Mouse (Mus musculus): ENCODE data around the gene Plscr1. TPM values are rescaled to one million over a fixed set of nuclear protein-coding genes. Genes with fewer than 3 reads are reported as not detected.
A peak's percentile ranks its signal among the peaks of the same experiment; 100 is the strongest.

Plscr1 gene
- polyA plus RNA-seq, 1 experiment from 2014 or later: 129 TPM

- no peak overlapping the region for H3K4me2 ChIP-seq (ENCODE audit: low read depth, low read length)
- no peak for ATAC-seq
- no peaks in the 10 kb centered on the region for H3K4me1 ChIP-seq (ENCODE audit: control insufficient read depth, insufficient read depth, low read length)
- no peaks in the 10 kb centered on the region for H3K9me3 ChIP-seq (ENCODE audit: control insufficient read depth, low read length)
- no peaks in the 10 kb centered on the region for H3K36me3 ChIP-seq (ENCODE audit: control insufficient read depth, insufficient read depth, low read length)
- H3K4me3 ChIP-seq (ENCODE audit: low read length): no peak overlapping the region
- H3K27me3 ChIP-seq (replicated peaks; ENCODE audit: control insufficient read depth, insufficient read depth, low read length): no peaks in the 10 kb centered on the region
- no peak overlapping the region for H3K27ac ChIP-seq (ENCODE audit: low read length)
- no peak overlapping the region for H3K9ac ChIP-seq (ENCODE audit: low read depth, low read length)
- WGBS: 73% methylated on average over 2 of the region's 2 CpGs
These were observed 42.6 kb downstream of the Plscr1 start for GRCm38 (mm10) chr9:92292169-92292568.

GRCm38 (mm10) chr9:92292922-92293321 lies 43.4 kb downstream of the Plscr1 start:
- no peak overlapping the region for H3K9ac ChIP-seq (ENCODE audit: low read depth, low read length)
- no peaks in the 10 kb centered on the region for H3K27me3 ChIP-seq (replicated peaks; ENCODE audit: control insufficient read depth, insufficient read depth, low read length)
- 57% methylated on average over 3 of the region's 3 CpGs for WGBS
- no peaks in the 10 kb centered on the region for H3K36me3 ChIP-seq (ENCODE audit: control insufficient read depth, insufficient read depth, low read length)
- no peak overlapping the region for H3K27ac ChIP-seq (ENCODE audit: low read length)
- H3K9me3 ChIP-seq (ENCODE audit: control insufficient read depth, low read length): no peaks in the 10 kb centered on the region
- ATAC-seq: no peak
- no peaks in the 10 kb centered on the region for H3K4me1 ChIP-seq (ENCODE audit: control insufficient read depth, insufficient read depth, low read length)
- no peak overlapping the region for H3K4me2 ChIP-seq (ENCODE audit: low read depth, low read length)
- no peak overlapping the region for H3K4me3 ChIP-seq (ENCODE audit: low read length)

GRCm38 (mm10) chr9:92293560-92294548 lies 44.3 kb downstream of the Plscr1 start:
- Histone ChIP-seq H3K4me3 (ENCODE audit: low read length) (no peak overlapping the region), H3K27me3 (replicated peaks; ENCODE audit: control insufficient read depth, insufficient read depth, low read length) (no peaks in the 10 kb centered on the region), H3K9me3 (ENCODE audit: control insufficient read depth, low read length) (no peaks in the 10 kb centered on the region), H3K9ac (ENCODE audit: low read depth, low read length) (no peak overlapping the region), H3K36me3 (ENCODE audit: control insufficient read depth, insufficient read depth, low read length) (no peaks in the 10 kb centered on the region), H3K27ac (ENCODE audit: low read length) (no peak overlapping the region), H3K4me2 (ENCODE audit: low read depth, low read length) (no peak overlapping the region), H3K4me1 (ENCODE audit: control insufficient read depth, insufficient read depth, low read length) (no peaks in the 10 kb centered on the region)
- WGBS: 67% methylated on average over 2 of the region's 2 CpGs
- peak; percentile 95 for ATAC-seq

- no peak for ATAC-seq
- Histone ChIP-seq H3K4me1 (ENCODE audit: control insufficient read depth, insufficient read depth, low read length) (no peaks in the 10 kb centered on the region), H3K9ac (ENCODE audit: low read depth, low read length) (no peak overlapping the region), H3K27ac (ENCODE audit: low read length) (no peak overlapping the region), H3K36me3 (ENCODE audit: control insufficient read depth, insufficient read depth, low read length) (no peaks in the 10 kb centered on the region), H3K9me3 (ENCODE audit: control insufficient read depth, low read length) (no peaks in the 10 kb centered on the region), H3K4me2 (ENCODE audit: low read depth, low read length) (no peak overlapping the region), H3K27me3 (replicated peaks; ENCODE audit: control insufficient read depth, insufficient read depth, low read length) (no peaks in the 10 kb centered on the region), H3K4me3 (ENCODE audit: low read length) (no peak overlapping the region)
- 86% methylated on average over 1 of the region's 1 CpGs for WGBS
These were observed 48.7 kb downstream of the Plscr1 start for GRCm38 (mm10) chr9:92298288-92298687.

GRCm38 (mm10) chr9:92301213-92301612 lies 51.7 kb downstream of the Plscr1 start:
- no peaks in the 10 kb centered on the region for H3K36me3 ChIP-seq (ENCODE audit: control insufficient read depth, insufficient read depth, low read length)
- 46% methylated on average over 3 of the region's 3 CpGs for WGBS
- H3K4me2 ChIP-seq (ENCODE audit: low read depth, low read length): no peak overlapping the region
- H3K9ac ChIP-seq (ENCODE audit: low read depth, low read length): no peak overlapping the region
- no peak for ATAC-seq
- 0 out of 2 replicates have a peak, but pooled peaks cover 2% of the 10 kb centered on the region for H3K4me1 ChIP-seq (ENCODE audit: control insufficient read depth, insufficient read depth, low read length)
- no peak overlapping the region for H3K27ac ChIP-seq (ENCODE audit: low read length)
- no peaks in the 10 kb centered on the region for H3K9me3 ChIP-seq (ENCODE audit: control insufficient read depth, low read length)
- H3K4me3 ChIP-seq (ENCODE audit: low read length): no peak overlapping the region
- no peaks in the 10 kb centered on the region for H3K27me3 ChIP-seq (replicated peaks; ENCODE audit: control insufficient read depth, insufficient read depth, low read length)

GRCm38 (mm10) chr9:92305075-92305474 lies 55.5 kb downstream of the Plscr1 start:
- Histone ChIP-seq H3K27ac (ENCODE audit: low read length) (no peak overlapping the region), H3K9me3 (ENCODE audit: control insufficient read depth, low read length) (no peaks in the 10 kb centered on the region), H3K9ac (ENCODE audit: low read depth, low read length) (no peak overlapping the region), H3K4me3 (ENCODE audit: low read length) (no peak overlapping the region), H3K4me1 (ENCODE audit: control insufficient read depth, insufficient read depth, low read length) (0 out of 2 replicates have a peak, but pooled peaks cover 2% of the 10 kb centered on the region), H3K4me2 (ENCODE audit: low read depth, low read length) (no peak overlapping the region), H3K27me3 (replicated peaks; ENCODE audit: control insufficient read depth, insufficient read depth, low read length) (no peaks in the 10 kb centered on the region), H3K36me3 (ENCODE audit: control insufficient read depth, insufficient read depth, low read length) (no peaks in the 10 kb centered on the region)
- 69% methylated on average over 8 of the region's 8 CpGs for WGBS
- peak; percentile 48 for ATAC-seq

GRCm38 (mm10) chr9:92305620-92306220 lies 56.2 kb downstream of the Plscr1 start:
- ATAC-seq: peak; percentile 75
- Histone ChIP-seq H3K4me1 (ENCODE audit: control insufficient read depth, insufficient read depth, low read length) (0 out of 2 replicates have a peak, but pooled peaks cover 2% of the 10 kb centered on the region), H3K27ac (ENCODE audit: low read length) (no peak overlapping the region), H3K9ac (ENCODE audit: low read depth, low read length) (no peak overlapping the region), H3K27me3 (replicated peaks; ENCODE audit: control insufficient read depth, insufficient read depth, low read length) (no peaks in the 10 kb centered on the region), H3K4me2 (ENCODE audit: low read depth, low read length) (no peak overlapping the region), H3K9me3 (ENCODE audit: control insufficient read depth, low read length) (no peaks in the 10 kb centered on the region), H3K4me3 (ENCODE audit: low read length) (no peak overlapping the region), H3K36me3 (ENCODE audit: control insufficient read depth, insufficient read depth, low read length) (no peaks in the 10 kb centered on the region)
- WGBS: 75% methylated on average over 8 of the region's 8 CpGs

- no peak for ATAC-seq
- 79% methylated on average over 1 of the region's 1 CpGs for WGBS
- H3K4me2 ChIP-seq (ENCODE audit: low read depth, low read length): no peak within 1 kb of the TSS
These were observed 59.5 kb downstream of the Plscr1 start, which contains the start of gene 1700057G04Rik for GRCm38 (mm10) chr9:92309077-92309476. Gene 1700057G04Rik, plus strand, starts transcription at chr9:92309377.

GRCm38 (mm10) chr9:92316791-92317190 lies 67.2 kb downstream of the Plscr1 start:
- no peak overlapping the region for H3K27ac ChIP-seq (ENCODE audit: low read length)
- no peaks in the 10 kb centered on the region for H3K27me3 ChIP-seq (replicated peaks; ENCODE audit: control insufficient read depth, insufficient read depth, low read length)
- H3K9ac ChIP-seq (ENCODE audit: low read depth, low read length): no peak overlapping the region
- no peaks in the 10 kb centered on the region for H3K36me3 ChIP-seq (ENCODE audit: control insufficient read depth, insufficient read depth, low read length)
- no peaks in the 10 kb centered on the region for H3K9me3 ChIP-seq (ENCODE audit: control insufficient read depth, low read length)
- H3K4me1 ChIP-seq (ENCODE audit: control insufficient read depth, insufficient read depth, low read length): no peaks in the 10 kb centered on the region
- H3K4me2 ChIP-seq (ENCODE audit: low read depth, low read length): no peak overlapping the region
- no peak overlapping the region for H3K4me3 ChIP-seq (ENCODE audit: low read length)
- 78% methylated on average over 3 of the region's 3 CpGs for WGBS
- ATAC-seq: no peak

More at GRCm38 (mm10) chr9:92309077-92309476, 59.5 kb downstream of the Plscr1 start, which contains the start of gene 1700057G04Rik:
- Histone ChIP-seq H3K27ac (ENCODE audit: low read length) (no peak within 1 kb of the TSS), H3K36me3 (ENCODE audit: control insufficient read depth, insufficient read depth, low read length) (no peaks in the 10 kb centered on the region), H3K27me3 (replicated peaks; ENCODE audit: control insufficient read depth, insufficient read depth, low read length) (no peaks in the 10 kb centered on the region), H3K9me3 (ENCODE audit: control insufficient read depth, low read length) (no peaks in the 10 kb centered on the region), H3K4me3 (ENCODE audit: low read length) (no peak within 1 kb of the TSS), H3K4me1 (ENCODE audit: control insufficient read depth, insufficient read depth, low read length) (0 out of 2 replicates have a peak, but pooled peaks cover 2% of the 10 kb centered on the region), H3K9ac (ENCODE audit: low read depth, low read length) (no peak within 1 kb of the TSS)
